Mouse (Mus musculus): ENCODE results near the gene Cox5b. TPM values are rescaled to one million over a fixed set of nuclear protein-coding genes. Genes with fewer than 3 reads are reported as not detected.

Cox5b gene
- polyA plus RNA-seq, 1 experiment from 2014 or later = 569 TPM

- ATAC-seq (ENCODE audit: insufficient number of reproducible peaks, low FRiP score, low TSS enrichment, low read depth) = no peak
- no peak overlapping the region for H3K4me3 ChIP-seq (replicated peaks)
- H3K36me3 ChIP-seq = no peaks in the 10 kb centered on the region
- no peaks in the 10 kb centered on the region for H3K9me3 ChIP-seq (replicated peaks)
- 49% methylated on average over 16 of the region's 16 CpGs for WGBS
- no peak overlapping the region for H3K9ac ChIP-seq
- no peaks in the 10 kb centered on the region for H3K27me3 ChIP-seq
- no peak overlapping the region for H3K4me2 ChIP-seq (replicated peaks)
- no peak overlapping the region for H3K27ac ChIP-seq (replicated peaks)
- H3K4me1 ChIP-seq = peaks cover 17% of the 10 kb centered on the region
Measured at GRCm38 (mm10) chr1:36723146-36724056, 32.2 kb downstream of the Cox5b start.

GRCm38 (mm10) chr1:36724057-36724431, 32.8 kb downstream of the Cox5b start:
- ATAC-seq (ENCODE audit: insufficient number of reproducible peaks, low FRiP score, low TSS enrichment, low read depth) = no peak
- Histone ChIP-seq H3K27ac (replicated peaks) (no peak overlapping the region), H3K4me1 (peaks cover 17% of the 10 kb centered on the region), H3K4me2 (replicated peaks) (no peak overlapping the region), H3K27me3 (no peaks in the 10 kb centered on the region), H3K9me3 (replicated peaks) (no peaks in the 10 kb centered on the region), H3K9ac (no peak overlapping the region), H3K4me3 (replicated peaks) (no peak overlapping the region), H3K36me3 (no peaks in the 10 kb centered on the region)
- 59% methylated on average over 4 of the region's 4 CpGs for WGBS

- no peaks in the 10 kb centered on the region for H3K36me3 ChIP-seq
- H3K4me2 ChIP-seq (replicated peaks) = no peak overlapping the region
- 19% methylated on average over 4 of the region's 4 CpGs for WGBS
- no peaks in the 10 kb centered on the region for H3K27me3 ChIP-seq
- H3K4me3 ChIP-seq (replicated peaks) = no peak overlapping the region
- no peaks in the 10 kb centered on the region for H3K9me3 ChIP-seq (replicated peaks)
- no peak for ATAC-seq (ENCODE audit: insufficient number of reproducible peaks, low FRiP score, low TSS enrichment, low read depth)
- H3K27ac ChIP-seq (replicated peaks) = no peak overlapping the region
- no peaks in the 10 kb centered on the region for H3K4me1 ChIP-seq
- H3K9ac ChIP-seq = no peak overlapping the region
Measured at GRCm38 (mm10) chr1:36737300-36737699, 46.1 kb downstream of the Cox5b start.

GRCm38 (mm10) chr1:36739231-36739630, 48.0 kb downstream of the Cox5b start:
- ATAC-seq (ENCODE audit: insufficient number of reproducible peaks, low FRiP score, low TSS enrichment, low read depth) = no peak
- H3K9me3 ChIP-seq (replicated peaks) = no peaks in the 10 kb centered on the region
- no peak overlapping the region for H3K9ac ChIP-seq
- no peaks in the 10 kb centered on the region for H3K36me3 ChIP-seq
- no peaks in the 10 kb centered on the region for H3K27me3 ChIP-seq
- WGBS = 68% methylated on average over 5 of the region's 5 CpGs
- no peak overlapping the region for H3K4me3 ChIP-seq (replicated peaks)
- H3K4me2 ChIP-seq (replicated peaks) = no peak overlapping the region
- H3K4me1 ChIP-seq = 0 out of 2 replicates have a peak, but pooled peaks cover 3% of the 10 kb centered on the region
- H3K27ac ChIP-seq (replicated peaks) = no peak overlapping the region

DNA sequence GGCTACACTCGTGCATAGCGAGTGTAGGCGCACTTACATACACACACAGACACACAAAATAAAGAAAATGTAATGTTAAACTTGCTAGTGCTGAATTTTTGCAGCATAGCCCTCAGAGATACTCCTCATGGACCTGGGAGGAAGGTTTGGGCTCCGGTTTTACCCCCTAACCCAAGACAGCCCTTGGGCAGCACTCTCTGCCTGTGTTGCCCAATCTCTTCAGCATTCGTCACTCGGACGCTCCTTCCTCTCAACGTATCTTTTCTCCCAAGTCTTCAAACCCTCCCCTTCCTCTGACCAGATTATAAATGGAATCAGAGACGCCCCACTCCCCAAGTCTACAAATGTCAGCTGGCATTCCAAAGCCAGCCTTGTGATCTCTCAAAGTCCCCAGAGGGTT, 51.8 kb downstream of the Cox5b start:
- Histone ChIP-seq H3K4me1 (peaks cover 6% of the 10 kb centered on the region; the same call in 1 of the 2 replicates), H3K9me3 (replicated peaks) (no peaks in the 10 kb centered on the region), H3K36me3 (no peaks in the 10 kb centered on the region), H3K4me3 (replicated peaks) (no peak overlapping the region), H3K27me3 (no peaks in the 10 kb centered on the region), H3K9ac (no peak overlapping the region), H3K4me2 (replicated peaks) (no peak overlapping the region), H3K27ac (replicated peaks) (no peak overlapping the region)
- WGBS = 70% methylated on average over 9 of the region's 9 CpGs
- no peak for ATAC-seq (ENCODE audit: insufficient number of reproducible peaks, low FRiP score, low TSS enrichment, low read depth)

Small RNAs within 50 kb of the gene (microRNA-seq; reads per million reads assigned to microRNA genes)
- not detected for gene Gm24133 (ENCODE audit: borderline number of aligned reads)

Other genes with a start within 250 kb of the Cox5b start
- gene Lman2l, start 246.2 kb upstream of the Cox5b start, polyA plus RNA-seq (2015; fragmentation: Nextera tagmentation; extraction: Ambion mirVana) = 45.9 and 52.0 TPM in 2 replicates
- 15.0 and 15.8 TPM in 2 replicates for gene Cnnm4, start 219.8 kb upstream of the Cox5b start, polyA plus RNA-seq (2015; fragmentation: Nextera tagmentation; extraction: Ambion mirVana)
- gene Cnnm3, start 179.6 kb upstream of the Cox5b start, polyA plus RNA-seq (2015; fragmentation: Nextera tagmentation; extraction: Ambion mirVana) = 3.8 and 4.3 TPM in 2 replicates
- gene Ankrd23, start 154.6 kb upstream of the Cox5b start, polyA plus RNA-seq (2015; fragmentation: Nextera tagmentation; extraction: Ambion mirVana) = 17.6 and 21.6 TPM in 2 replicates
- gene Gm42417, start 152.0 kb upstream of the Cox5b start, polyA plus RNA-seq (2015; fragmentation: Nextera tagmentation; extraction: Ambion mirVana) = 0.25 and 0.40 TPM in 2 replicates
- 25.7 and 29.5 TPM in 2 replicates for gene Ankrd39, start 144.0 kb upstream of the Cox5b start, polyA plus RNA-seq (2015; fragmentation: Nextera tagmentation; extraction: Ambion mirVana)
- 18.6 and 19.6 TPM in 2 replicates for gene Sema4c, start 133.1 kb upstream of the Cox5b start, polyA plus RNA-seq (2015; fragmentation: Nextera tagmentation; extraction: Ambion mirVana)
- gene Fam178b, start 8.3 kb upstream of the Cox5b start, polyA plus RNA-seq (2015; fragmentation: Nextera tagmentation; extraction: Ambion mirVana) = 1.3 and 3.5 TPM in 2 replicates
- 0.34 and 0.44 TPM in 2 replicates for gene 4933424G06Rik, start 18.7 kb downstream of the Cox5b start, polyA plus RNA-seq (2015; fragmentation: Nextera tagmentation; extraction: Ambion mirVana)
- gene Actr1b, start 23.0 kb downstream of the Cox5b start, polyA plus RNA-seq (2015; fragmentation: Nextera tagmentation; extraction: Ambion mirVana) = 110 and 118 TPM in 2 replicates
- 0.64 and 0.85 TPM in 2 replicates for gene Zap70, start 70.3 kb downstream of the Cox5b start, polyA plus RNA-seq (2015; fragmentation: Nextera tagmentation; extraction: Ambion mirVana)

Measured in embryonic facial prominence, embryonic 15.5 days (tissue).